Mouse (Mus musculus): ENCODE measurements around the gene Cbln1. TPM values are rescaled to one million over a fixed set of nuclear protein-coding genes. Genes with fewer than 3 reads are reported as not detected.

Cbln1 gene
- polyA plus RNA-seq, 1 experiment, result not detected

DNA sequence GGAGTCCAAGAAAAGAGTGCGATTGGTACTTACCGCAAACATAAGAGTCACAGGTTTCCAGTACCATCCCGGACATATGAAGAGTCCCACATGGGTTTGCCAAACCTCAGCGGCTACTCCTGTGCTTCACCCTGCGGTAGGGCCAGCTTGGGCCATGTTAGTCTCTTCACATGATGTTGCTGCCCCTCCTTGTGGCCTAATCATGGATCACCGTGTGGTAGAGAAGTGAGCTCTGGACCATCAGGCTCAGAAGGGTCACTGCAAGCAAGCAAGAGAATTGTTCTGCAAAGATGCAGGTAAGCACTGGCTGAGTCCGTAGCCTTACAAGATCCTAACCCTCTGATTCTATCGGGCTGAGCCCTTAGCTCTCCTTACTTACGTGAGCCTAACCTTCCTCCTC lies 22.5 kb upstream of the Cbln1 start:
- peaks cover 3% of the 10 kb centered on the region for H3K27me3 ChIP-seq (replicated peaks)
- H3K4me1 ChIP-seq, result no peaks in the 10 kb centered on the region
- H3K36me3 ChIP-seq (replicated peaks; ENCODE audit: low read length), result no peaks in the 10 kb centered on the region
- no peak overlapping the region for H3K4me3 ChIP-seq (replicated peaks)
- no peak for TF ChIP-seq FLI1 (IDR thresholded peaks at IDR 0.05; ENCODE audit: low read length)
- TF ChIP-seq GATA1 (IDR thresholded peaks at IDR 0.05; ENCODE audit: borderline replicate concordance, low read length), result no peak
- no peaks in the 10 kb centered on the region for H3K9me3 ChIP-seq

DNA sequence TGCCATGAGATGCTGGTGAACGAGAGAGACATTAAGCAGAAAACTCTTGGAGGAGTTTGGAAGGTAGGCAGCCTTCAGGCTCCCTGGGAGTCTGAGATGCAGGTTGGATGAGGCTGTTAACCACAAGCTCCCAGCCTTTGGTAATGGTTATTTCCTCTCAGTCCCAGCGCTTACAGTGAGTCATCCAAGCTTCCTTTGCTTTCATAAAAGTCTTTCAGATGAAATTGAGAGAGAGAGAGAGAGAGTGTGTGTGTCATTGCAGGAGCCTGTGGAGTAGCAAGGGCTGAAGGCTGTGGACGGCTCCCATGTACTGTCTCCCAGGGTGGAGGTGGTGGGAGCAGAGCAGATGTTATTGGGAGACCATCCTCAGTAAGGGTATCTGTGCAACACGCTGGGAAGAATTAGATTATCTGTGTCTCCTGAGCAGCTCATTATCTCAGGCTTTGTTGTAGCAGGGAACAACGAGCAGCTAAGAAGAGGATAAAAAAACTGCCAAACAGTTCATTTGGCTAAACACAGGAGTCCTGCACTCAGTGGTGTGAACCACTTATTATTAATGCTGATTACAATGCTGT lies 17.5 kb upstream of the Cbln1 start:
- TF ChIP-seq FLI1 (IDR thresholded peaks at IDR 0.05; ENCODE audit: low read length), result no peak
- TF ChIP-seq GATA1 (IDR thresholded peaks at IDR 0.05; ENCODE audit: borderline replicate concordance, low read length), result no peak
- Histone ChIP-seq H3K9me3 (no peaks in the 10 kb centered on the region), H3K4me1 (no peaks in the 10 kb centered on the region), H3K27me3 (replicated peaks) (peaks cover 2% of the 10 kb centered on the region), H3K36me3 (replicated peaks; ENCODE audit: low read length) (no peaks in the 10 kb centered on the region), H3K4me3 (replicated peaks) (no peak overlapping the region)

DNA sequence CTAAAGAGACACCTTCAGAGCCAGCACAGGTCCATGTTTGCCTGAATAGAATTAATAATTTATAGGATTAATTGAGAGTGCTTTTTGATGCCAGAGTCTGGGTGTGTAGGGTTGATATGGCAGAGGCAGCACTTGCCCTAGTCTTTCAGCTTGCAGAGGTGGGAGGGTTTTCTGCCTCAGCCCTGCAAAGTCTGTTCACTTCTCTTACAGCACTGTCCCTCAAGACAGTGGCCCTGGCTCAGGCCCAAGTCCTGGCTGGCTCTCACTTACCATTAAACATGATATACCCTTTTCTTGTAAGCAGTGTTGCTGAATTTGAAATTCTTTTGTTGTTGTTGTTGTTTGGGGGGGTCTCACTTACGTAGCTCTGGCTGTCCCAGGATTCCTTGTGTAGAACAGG lies 9.0 kb upstream of the Cbln1 start:
- TF ChIP-seq FLI1 (IDR thresholded peaks at IDR 0.05; ENCODE audit: low read length) (no peak), GATA1 (IDR thresholded peaks at IDR 0.05; ENCODE audit: borderline replicate concordance, low read length) (no peak)
- Histone ChIP-seq H3K9me3 (no peaks in the 10 kb centered on the region), H3K36me3 (replicated peaks; ENCODE audit: low read length) (no peaks in the 10 kb centered on the region), H3K27me3 (replicated peaks) (peaks cover 15% of the 10 kb centered on the region), H3K4me1 (no peaks in the 10 kb centered on the region), H3K4me3 (replicated peaks) (no peak overlapping the region)

DNA sequence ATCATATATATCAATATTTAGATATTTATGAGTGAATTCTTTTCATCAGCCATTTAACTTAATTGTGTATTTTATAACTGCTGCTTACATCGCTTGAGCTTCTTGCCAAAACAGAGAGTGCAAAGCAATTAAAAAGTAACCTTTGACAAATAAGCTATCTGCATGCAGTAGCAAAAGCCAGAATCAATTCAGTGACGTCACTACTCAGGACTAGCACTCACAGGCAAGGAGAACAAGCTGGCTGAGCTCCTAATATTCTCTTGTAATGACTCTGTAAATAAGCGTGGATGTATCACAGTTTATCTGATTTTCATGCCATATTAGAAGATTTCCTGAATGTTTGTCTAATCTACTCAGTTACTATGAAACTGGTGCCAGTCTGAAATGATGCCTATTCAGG lies 5.8 kb upstream of the Cbln1 start:
- Histone ChIP-seq H3K9me3 (peaks cover 2% of the 10 kb centered on the region; the same call in 1 of the 2 replicates), H3K27me3 (replicated peaks) (peaks cover 39% of the 10 kb centered on the region), H3K36me3 (replicated peaks; ENCODE audit: low read length) (no peaks in the 10 kb centered on the region), H3K4me1 (peaks cover 3% of the 10 kb centered on the region), H3K4me3 (replicated peaks) (no peak overlapping the region)
- TF ChIP-seq FLI1 (IDR thresholded peaks at IDR 0.05; ENCODE audit: low read length), result no peak
- no peak for TF ChIP-seq GATA1 (IDR thresholded peaks at IDR 0.05; ENCODE audit: borderline replicate concordance, low read length)

DNA sequence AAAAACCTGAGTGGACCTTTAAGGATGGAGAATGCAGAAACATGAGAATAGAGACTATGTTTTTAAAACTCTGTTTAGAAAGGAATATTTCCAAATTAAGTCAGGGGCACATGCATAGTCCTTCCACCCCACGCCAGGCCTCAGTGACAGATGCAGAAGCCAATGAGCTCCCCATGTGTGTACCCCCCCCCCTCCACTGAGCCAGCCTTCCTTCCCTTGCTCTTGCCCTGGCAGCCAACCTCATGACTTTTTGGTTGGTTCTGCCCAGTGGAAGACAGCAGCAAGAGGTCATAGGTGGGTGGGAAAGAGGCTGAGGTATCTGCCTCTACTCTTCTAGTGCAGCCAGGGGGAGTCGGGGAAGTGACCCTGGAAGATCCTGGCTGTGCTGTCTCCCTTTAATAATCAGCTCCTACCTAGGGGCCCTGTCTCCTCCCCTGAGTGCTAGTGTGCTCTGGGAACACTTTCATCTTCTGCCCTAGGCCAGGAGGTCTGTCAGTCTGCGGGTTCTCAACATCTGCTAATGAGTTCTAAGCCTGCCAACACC lies 4.8 kb upstream of the Cbln1 start:
- TF ChIP-seq GATA1 (IDR thresholded peaks at IDR 0.05; ENCODE audit: borderline replicate concordance, low read length) (no peak), FLI1 (IDR thresholded peaks at IDR 0.05; ENCODE audit: low read length) (no peak)
- Histone ChIP-seq H3K27me3 (replicated peaks) (peaks cover 49% of the 10 kb centered on the region), H3K9me3 (peaks cover 6% of the 10 kb centered on the region; the same call in 1 of the 2 replicates), H3K36me3 (replicated peaks; ENCODE audit: low read length) (no peaks in the 10 kb centered on the region), H3K4me1 (peaks cover 14% of the 10 kb centered on the region), H3K4me3 (replicated peaks) (no peak overlapping the region)

DNA sequence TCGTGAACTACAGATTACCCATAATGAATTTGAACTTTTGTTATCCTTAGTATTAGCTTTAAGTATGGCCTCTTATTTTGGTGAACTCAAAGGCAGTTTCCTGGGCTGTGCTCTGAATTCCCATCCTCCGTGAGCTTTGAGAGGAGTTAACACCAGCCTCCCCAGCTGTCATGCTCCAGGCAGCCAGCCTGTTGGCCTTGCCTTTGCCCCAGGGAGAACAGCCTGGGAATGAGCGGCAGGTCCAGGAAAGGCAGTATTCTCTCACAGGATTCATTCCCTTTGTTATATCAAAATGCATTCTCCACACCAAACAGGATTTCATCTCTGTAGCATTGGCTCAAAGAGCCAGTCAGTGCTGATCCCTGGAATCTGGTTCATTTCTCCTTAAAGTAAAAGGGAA lies 3.1 kb upstream of the Cbln1 start:
- peaks cover 66% of the 10 kb centered on the region for H3K27me3 ChIP-seq (replicated peaks)
- no peak for TF ChIP-seq GATA1 (IDR thresholded peaks at IDR 0.05; ENCODE audit: borderline replicate concordance, low read length)
- no peak for TF ChIP-seq FLI1 (IDR thresholded peaks at IDR 0.05; ENCODE audit: low read length)
- no peak overlapping the region for H3K4me3 ChIP-seq (replicated peaks)
- H3K36me3 ChIP-seq (replicated peaks; ENCODE audit: low read length), result no peaks in the 10 kb centered on the region
- peaks cover 27% of the 10 kb centered on the region for H3K4me1 ChIP-seq
- H3K9me3 ChIP-seq, result peaks cover 15% of the 10 kb centered on the region; the same call in 1 of the 2 replicates

DNA sequence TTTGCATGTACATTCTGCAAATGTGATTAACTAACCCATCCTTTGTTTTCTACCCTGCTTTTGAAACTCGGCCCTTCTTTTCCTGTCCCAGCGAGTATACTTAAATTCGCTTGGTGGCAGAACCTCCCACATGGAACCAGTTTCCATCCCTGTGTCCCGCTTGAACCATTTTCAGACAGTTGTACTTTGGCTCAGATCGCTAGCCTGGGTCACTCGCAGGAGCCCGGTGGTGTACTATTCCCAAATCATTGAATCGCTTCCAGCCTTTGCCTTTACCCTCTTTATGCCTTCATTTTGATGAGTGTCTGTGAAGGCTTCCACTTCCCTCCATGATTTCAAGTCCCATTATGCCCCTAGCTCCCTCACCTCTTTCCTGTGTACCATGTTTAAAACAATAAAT lies 2.0 kb upstream of the Cbln1 start:
- TF ChIP-seq FLI1 (IDR thresholded peaks at IDR 0.05; ENCODE audit: low read length) (no peak), GATA1 (IDR thresholded peaks at IDR 0.05; ENCODE audit: borderline replicate concordance, low read length) (no peak)
- H3K36me3 ChIP-seq (replicated peaks; ENCODE audit: low read length), result no peaks in the 10 kb centered on the region
- peaks cover 24% of the 10 kb centered on the region; the same call in 1 of the 2 replicates for H3K9me3 ChIP-seq
- peaks cover 35% of the 10 kb centered on the region for H3K4me1 ChIP-seq
- peaks cover 75% of the 10 kb centered on the region for H3K27me3 ChIP-seq (replicated peaks)
- H3K4me3 ChIP-seq (replicated peaks), result no peak overlapping the region

DNA sequence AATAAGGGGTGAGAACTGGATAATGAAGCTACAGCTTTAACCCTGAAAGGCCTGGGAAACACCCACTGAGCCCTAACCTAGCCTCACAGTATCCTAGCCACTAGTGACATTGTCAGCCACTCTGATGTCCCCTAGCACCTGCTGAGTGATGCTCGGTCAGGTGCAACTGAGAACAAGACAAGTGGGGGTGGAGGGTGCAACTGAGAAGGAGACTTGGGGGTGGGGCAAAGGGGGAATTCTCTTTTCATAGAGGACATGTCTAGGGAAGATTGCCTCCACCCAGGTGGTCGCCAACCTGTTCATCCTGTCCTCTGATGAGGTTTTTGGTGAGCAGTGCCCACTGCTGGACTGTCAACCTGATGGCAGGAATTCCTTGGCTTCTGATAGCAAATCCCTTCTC lies 1.5 kb upstream of the Cbln1 start:
- H3K27me3 ChIP-seq (replicated peaks), result peaks cover 79% of the 10 kb centered on the region
- H3K4me3 ChIP-seq (replicated peaks), result no peak overlapping the region
- H3K36me3 ChIP-seq (replicated peaks; ENCODE audit: low read length), result no peaks in the 10 kb centered on the region
- TF ChIP-seq FLI1 (IDR thresholded peaks at IDR 0.05; ENCODE audit: low read length), result no peak
- TF ChIP-seq GATA1 (IDR thresholded peaks at IDR 0.05; ENCODE audit: borderline replicate concordance, low read length), result no peak
- H3K9me3 ChIP-seq, result peaks cover 26% of the 10 kb centered on the region; the same call in 1 of the 2 replicates
- peaks cover 38% of the 10 kb centered on the region for H3K4me1 ChIP-seq

DNA sequence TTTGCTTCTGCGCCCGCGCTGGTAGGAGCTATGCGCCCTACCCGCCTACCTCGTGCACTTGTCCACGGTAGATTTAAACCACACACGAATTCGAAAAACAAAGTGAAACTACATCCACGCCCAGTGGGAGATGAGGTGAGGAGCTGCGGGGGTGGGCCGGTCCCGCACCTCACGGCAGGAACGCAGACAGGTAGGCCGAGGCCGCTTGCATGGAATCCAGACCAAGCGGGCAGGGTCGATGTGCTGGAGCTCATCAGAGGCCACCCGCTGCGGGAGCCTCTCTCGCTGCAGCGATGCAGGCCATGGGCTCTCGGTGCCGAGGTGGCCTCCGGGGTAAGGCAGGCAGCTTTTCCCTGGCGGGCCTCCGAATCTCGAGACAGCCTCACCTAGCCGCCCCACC lies 905 bp upstream of the Cbln1 start:
- H3K36me3 ChIP-seq (replicated peaks; ENCODE audit: low read length), result no peaks in the 10 kb centered on the region
- peaks cover 42% of the 10 kb centered on the region for H3K4me1 ChIP-seq
- H3K9me3 ChIP-seq, result peaks cover 27% of the 10 kb centered on the region; the same call in 1 of the 2 replicates
- H3K4me3 ChIP-seq (replicated peaks), result peak overlapping the region; percentile 91
- no peak for TF ChIP-seq FLI1 (IDR thresholded peaks at IDR 0.05; ENCODE audit: low read length)
- no peak for TF ChIP-seq GATA1 (IDR thresholded peaks at IDR 0.05; ENCODE audit: borderline replicate concordance, low read length)
- peaks cover 81% of the 10 kb centered on the region for H3K27me3 ChIP-seq (replicated peaks)

DNA sequence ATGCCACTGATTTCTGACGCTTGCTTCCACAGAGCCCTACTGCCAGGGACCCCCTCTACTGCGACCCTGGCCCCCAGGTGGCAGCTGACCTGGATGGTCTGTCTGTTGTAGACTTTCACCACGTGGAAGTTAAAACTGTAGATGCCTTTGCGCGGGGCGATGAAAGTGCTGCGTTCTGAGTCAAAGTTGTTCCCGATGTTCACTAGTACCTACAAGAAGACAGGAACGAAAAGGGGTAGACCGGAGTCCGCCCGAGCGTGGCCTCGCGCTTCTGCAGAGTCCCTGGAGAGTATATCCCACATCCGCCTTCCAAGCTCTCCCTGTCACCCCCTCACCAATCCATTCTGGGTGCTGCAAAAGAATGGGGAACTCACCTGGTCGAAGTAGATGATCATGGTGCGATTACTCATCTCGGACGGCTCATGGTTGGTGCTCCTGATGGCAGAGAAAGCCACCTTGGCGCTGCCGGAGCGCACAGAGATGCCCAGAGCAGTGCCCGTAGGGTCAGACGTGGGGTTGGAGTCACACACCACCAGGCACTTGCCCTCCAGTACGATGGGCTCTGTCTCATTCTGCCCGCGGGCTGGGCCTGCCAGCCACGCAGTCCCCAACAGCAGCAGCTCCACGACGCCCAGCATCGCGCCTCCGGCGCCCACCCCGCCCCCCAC lies 672 bp downstream of the Cbln1 start:
- no peak for TF ChIP-seq GATA1 (IDR thresholded peaks at IDR 0.05; ENCODE audit: borderline replicate concordance, low read length)
- no peak for TF ChIP-seq FLI1 (IDR thresholded peaks at IDR 0.05; ENCODE audit: low read length)
- H3K36me3 ChIP-seq (replicated peaks; ENCODE audit: low read length), result no peaks in the 10 kb centered on the region
- H3K27me3 ChIP-seq (replicated peaks), result peaks cover 90% of the 10 kb centered on the region
- peak overlapping the region; percentile 75 for H3K4me3 ChIP-seq (replicated peaks)
- peaks cover 27% of the 10 kb centered on the region; the same call in 1 of the 2 replicates for H3K9me3 ChIP-seq
- peaks cover 42% of the 10 kb centered on the region for H3K4me1 ChIP-seq
